Mouse (Mus musculus) cerebellum, adult 9-11 months (tissue): ENCODE measurements around the gene Tdp2.
"Not testable (repeated sequence)": the region's sequence is repeated elsewhere in the genome, so short reads cannot be mapped to it uniquely, and the experiment has no call there.

Source experiments
- DNase-seq: peaks from one replicate; pipeline ENCODE4 v3.0.0; 2022

Gene Tdp2

GRCm38 (mm10) chr13:24826116-24826515 is 5.4 kb upstream of the Tdp2 start:
- no peak for DNase-seq

- DNase-seq, result peak; percentile 24
Observed at GRCm38 (mm10) chr13:24830756-24831352, 625 bp upstream of the Tdp2 start.

- DNase-seq, result no peak
Observed at GRCm38 (mm10) chr13:24832131-24832810, 792 bp downstream of the Tdp2 start.

GRCm38 (mm10) chr13:24832811-24833155 is 1.3 kb downstream of the Tdp2 start:
- no peak for DNase-seq

- not testable (repeated sequence) for DNase-seq
Observed at GRCm38 (mm10) chr13:24837765-24838164, 6.3 kb downstream of the Tdp2 start.

GRCm38 (mm10) chr13:24839831-24840230 is 8.4 kb downstream of the Tdp2 start:
- DNase-seq, result no peak

GRCm38 (mm10) chr13:24841702-24842101 is 10.2 kb downstream of the Tdp2 start:
- DNase-seq, result no peak

DNA sequence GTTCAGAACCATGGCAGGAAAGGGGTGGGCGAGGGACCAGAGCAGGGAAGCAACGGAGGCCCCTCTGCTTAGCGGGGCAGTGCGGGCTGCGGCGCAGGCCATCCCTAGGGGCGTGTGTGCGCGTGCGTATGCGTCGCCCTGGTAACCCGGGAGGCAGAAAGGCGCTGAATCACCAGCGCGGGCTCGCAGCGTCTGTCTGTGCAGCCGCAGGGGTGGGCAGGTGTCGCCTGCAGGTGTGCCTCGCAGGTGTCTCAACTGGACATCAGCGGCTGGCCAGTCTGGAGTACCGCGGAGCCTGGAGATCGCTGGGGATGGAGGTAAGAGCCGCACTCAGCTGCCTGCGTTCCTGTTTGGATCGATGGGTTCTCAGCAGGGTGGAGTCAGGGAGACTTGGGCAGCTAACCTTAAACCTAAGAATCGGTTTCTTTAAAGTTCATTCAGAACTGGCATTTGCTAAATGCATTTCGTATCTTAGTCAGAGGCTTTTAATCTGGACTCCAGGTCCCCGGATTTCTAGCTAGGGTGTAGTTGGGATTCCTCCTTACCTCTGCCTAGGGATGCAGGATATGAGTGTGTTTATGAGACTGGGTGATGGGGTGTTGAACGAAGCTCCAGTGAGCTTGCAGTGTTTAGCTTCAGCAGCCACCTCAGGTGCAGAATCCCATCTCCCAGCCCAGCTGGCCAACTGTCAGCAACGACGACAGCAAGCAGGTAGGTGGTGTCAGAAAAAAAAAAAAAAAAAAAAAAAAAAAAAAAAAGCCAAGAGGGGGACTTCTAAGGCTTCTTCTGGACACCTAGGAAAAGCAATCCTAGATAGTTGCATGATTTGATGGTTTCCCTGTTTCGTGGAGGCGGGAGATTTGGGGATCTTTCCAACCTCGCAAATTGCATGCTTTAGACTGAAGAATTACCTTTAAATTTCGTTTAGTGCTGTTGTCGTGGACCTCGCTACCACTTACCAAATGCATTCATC is 13.8 kb downstream of the Tdp2 start, which contains the start of gene D130043K22Rik:
Gene D130043K22Rik (plus strand): TSS at position 153 of the 973 bp plus-strand sequence.
- peak; percentile 70 for DNase-seq

DNA sequence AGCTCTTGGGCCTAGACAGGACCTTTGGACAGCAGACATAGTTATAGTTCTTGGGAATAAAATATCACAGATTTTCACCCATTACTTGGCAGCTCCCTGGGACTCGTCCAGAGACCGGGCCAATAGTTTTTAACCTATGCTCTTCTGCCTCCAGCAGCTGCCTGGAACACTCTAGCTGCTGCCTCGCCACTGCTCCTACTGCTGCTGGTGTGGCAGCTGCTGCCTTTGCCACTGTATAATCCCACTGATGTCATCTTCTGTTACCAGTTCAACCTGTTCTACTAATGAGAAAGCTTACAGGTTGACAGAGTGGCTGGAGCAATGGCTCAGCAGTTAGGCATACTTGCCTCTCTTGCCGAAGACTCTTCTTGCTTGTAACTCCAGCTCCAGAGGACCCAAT is 17.8 kb downstream of the Tdp2 start:
- no peak for DNase-seq

DNA sequence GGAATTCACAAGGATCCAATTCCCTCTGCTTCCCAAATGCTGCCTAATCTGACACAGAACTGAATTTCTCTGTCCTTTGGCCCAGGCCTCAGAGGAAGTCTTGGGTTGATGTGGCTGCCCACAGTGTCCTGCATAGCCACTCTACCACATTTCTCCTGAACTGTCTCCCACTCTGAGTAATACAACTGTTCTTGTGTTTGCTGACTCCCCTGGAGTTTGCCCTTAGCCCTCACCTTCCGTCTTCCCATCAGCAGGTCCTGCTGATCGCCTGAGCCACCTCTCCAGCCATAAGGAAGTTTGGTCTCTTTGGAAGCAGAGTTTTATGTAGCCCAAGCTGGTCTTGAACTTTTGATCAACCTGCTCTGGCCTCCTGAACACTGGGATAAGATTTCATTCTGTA is 20.5 kb downstream of the Tdp2 start:
- DNase-seq, result no peak

DNA sequence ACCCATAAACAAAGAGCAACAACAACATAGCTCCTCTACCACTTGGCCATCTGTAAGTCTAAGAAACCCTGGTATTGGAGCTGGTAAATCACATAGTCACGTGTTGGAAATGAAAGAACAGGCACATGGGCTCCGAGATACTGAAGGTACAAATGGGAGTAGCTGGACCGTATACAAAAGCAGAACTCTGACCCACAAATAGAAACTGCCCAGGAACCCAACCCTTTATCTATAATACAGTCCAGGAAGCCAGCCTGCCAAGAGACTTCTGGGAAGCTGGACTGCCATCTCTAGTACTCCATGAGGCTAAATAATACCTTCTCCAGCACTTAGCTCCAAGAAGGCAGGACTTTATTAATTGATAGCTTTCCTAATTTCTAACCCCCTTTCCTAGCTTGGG is 21.1 kb downstream of the Tdp2 start:
- DNase-seq, result no peak

- no peak for DNase-seq
Observed at GRCm38 (mm10) chr13:24859115-24859514, 27.6 kb downstream of the Tdp2 start.

DNA sequence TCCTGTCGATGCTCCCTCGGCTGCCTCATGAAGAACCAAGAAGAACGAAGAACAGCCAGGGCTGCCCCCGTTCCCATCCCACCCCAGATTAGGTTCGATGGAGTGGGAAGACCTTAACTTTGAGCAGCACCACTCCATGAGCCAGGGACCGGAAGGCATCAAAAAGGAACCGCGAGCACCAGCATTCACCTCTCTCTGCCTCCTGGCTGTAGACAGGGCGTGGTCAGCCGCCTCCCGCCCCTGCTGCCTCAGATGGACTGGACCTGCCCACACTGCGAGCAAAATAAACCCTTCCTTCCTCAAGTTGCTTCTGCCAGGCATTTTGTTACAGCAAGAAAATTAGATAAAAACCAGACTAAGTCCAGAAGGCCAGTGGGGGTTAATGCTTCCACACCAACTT is 29.6 kb downstream of the Tdp2 start:
- DNase-seq, result no peak

GRCm38 (mm10) chr13:24862021-24862420 is 30.5 kb downstream of the Tdp2 start:
- DNase-seq, result no peak

DNA sequence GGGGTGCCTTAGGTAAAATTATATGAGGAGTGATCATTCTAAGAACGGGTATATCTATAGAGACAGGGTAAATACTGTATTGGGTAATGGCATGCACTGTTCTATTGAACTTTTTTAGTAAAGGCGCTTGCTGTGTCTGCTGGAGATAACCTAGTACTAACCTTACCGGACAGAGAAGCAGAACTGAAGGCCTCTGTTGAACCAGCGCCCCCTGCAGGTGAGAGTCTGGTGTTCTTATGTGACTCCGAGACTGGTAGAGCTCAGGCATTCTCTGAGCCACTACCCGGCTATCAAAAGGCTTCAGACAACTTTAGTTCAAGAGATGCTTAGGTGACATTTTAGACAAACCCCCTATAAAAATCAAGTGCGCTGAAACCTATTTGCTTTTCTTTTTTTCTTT is 31.0 kb downstream of the Tdp2 start:
- peak; percentile 45 for DNase-seq

- no peak for DNase-seq
Observed at GRCm38 (mm10) chr13:24866430-24867402, 35.2 kb downstream of the Tdp2 start.

DNA sequence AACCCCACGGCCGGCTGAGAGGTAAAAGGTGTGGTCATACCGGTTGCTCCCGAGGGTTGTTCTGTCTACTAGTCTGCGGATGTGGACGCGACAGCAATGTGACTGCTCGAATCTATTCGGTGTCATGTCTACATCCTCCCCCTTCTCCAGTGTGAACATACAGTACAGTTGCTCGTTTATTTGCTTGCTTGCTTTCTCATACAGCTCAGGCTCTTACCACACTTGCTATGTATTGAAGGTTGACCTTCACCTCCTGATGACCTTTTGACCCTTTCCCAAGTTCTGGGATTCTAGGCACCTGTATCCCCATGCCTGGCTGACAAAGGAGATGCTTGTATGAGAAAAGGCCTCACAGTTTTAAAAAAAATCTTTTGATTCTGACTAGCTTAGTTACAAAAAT is 36.3 kb downstream of the Tdp2 start:
- DNase-seq, result no peak

GRCm38 (mm10) chr13:24868233-24868632 is 36.8 kb downstream of the Tdp2 start:
- DNase-seq, result no peak

GRCm38 (mm10) chr13:24879359-24880040 is 48.0 kb downstream of the Tdp2 start:
- DNase-seq, result no peak

- DNase-seq, result no peak
Observed at GRCm38 (mm10) chr13:24880208-24880607, 48.7 kb downstream of the Tdp2 start.

- DNase-seq, result no peak
Observed at GRCm38 (mm10) chr13:24880704-24881103, 49.2 kb downstream of the Tdp2 start.

- no peak for DNase-seq
Observed at GRCm38 (mm10) chr13:24882411-24882810, 50.9 kb downstream of the Tdp2 start.
